Mouse (Mus musculus): ENCODE measurements around the gene Itprip. TPM values are rescaled to one million over a fixed set of nuclear protein-coding genes. Genes with fewer than 3 reads are reported as not detected.
A peak's percentile ranks its signal among the peaks of the same experiment; 100 is the strongest.

Gene Itprip
- total RNA-seq, 2 experiments from 2014 or later, result 1.1 to 1.6 TPM

DNA sequence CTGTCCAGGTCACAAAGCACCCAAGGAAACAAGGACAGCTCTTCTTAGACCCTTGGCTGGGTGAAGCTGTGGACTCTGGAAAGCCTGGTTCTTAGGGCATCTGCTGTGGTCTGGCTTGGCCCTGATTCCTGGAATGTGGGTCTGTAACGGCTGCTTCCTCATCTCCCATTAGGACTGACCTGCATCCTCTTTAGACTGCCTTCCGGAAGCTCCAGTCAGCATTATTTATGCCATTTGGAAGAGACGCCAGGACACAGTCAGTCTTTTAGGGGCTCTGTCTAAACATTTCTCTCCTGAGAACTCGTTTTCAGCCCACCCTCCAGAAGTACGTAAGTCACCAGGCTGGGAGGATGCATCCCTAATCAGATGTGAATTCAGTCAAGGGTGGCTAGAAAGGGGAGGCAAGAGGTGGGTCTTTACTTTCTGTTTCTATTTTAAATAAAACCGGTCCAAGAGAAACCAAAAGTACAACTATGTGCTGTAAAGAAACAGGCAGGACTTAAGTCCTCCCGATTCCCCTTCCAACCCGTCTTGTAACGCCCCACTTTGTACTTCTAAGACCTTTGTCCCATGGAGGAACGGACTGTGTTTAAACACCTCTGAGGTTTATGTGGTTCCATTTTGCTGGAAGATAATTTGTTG lies 28.5 kb downstream of the Itprip start:
- intact Hi-C loops (cut with DNase I; ENCODE audit: low total_unique reads), result no loop called here
- no peak for DNase-seq

DNA sequence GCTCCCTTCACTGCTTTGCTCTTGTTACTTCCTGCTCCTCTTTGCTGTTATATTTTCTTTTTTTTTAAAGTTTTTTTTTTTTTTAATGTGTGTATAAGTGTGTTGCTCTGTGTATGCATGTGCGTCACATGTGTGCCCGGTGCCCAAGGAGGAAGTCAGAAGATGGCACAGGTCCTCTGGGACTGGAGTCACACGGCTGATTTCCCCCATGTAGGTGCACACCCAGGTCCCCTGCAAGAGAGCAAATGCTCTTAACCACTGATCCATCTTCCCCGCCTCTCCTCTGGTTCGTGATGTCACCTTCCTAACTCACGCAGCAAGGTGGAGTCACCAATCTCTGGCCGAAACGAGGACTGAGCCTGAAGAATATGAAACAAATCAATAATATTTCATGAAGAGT lies 31.1 kb downstream of the Itprip start:
- intact Hi-C loops (cut with DNase I; ENCODE audit: low total_unique reads), result no loop called here
- DNase-seq, result no peak

DNA sequence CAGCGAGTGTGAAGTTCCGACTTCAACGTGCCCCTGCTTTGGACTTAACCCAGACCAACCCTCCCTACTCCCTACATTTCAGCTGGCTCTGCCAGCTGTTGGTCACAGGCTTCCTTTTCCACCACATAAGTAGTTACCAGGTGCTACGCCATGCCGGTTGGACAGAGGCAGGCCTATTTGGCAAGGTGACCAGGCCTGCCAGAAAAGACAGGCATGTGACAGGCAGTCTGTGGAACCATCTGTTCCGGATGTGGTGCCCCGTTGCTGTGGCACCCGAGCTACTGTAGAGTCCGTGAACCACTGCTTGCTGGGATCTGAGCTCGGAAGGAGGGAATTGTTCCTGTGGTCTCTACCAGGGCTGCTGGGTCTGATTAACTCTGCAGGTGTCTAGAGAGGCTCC lies 31.7 kb downstream of the Itprip start:
- peak; percentile 23 for DNase-seq
- intact Hi-C loops (cut with DNase I; ENCODE audit: low total_unique reads), result no loop called here

DNA sequence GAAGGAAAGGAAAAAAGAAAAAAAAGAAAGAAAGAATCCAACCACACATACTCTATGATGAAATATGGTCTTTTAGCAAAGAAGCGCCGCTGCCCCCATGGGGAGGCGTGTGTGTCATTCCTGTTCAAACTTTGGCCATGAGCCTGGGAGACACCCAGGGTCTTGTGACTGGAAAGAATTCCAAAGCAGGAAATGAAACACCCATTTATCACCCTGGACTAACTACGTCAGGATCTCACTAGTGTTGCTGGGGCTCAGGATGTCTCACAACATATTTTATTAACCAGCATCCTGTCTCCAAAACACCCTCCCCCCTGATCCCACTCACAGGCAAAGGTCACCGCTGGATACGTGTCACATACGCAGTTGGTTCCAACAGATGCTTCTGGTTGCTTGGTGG lies 32.5 kb downstream of the Itprip start:
- no peak for DNase-seq

DNA sequence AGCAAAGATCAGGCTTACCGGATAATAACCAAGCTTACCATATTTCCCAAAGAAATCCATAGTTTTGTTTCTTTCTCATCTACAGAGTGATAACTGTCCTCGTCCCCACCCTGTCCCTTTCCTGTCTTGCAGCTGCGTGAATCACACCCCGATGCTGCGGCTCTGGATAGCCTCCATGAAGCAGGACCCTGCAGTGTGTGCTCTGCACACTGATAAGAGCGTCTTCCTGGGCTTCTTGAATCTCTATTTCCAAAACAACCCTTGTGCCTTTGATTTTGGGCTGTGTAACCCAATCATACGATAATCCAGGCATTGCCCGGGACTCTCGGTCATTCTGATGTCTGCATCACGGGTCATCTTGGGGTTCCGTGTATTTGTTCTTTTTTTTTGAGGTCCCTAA lies 33.2 kb downstream of the Itprip start:
- no peak for DNase-seq
- intact Hi-C loops (cut with DNase I; ENCODE audit: low total_unique reads), result no loop called here

More for the DNA sequence above, 32.5 kb downstream of the Itprip start:
- intact Hi-C loops (cut with DNase I; ENCODE audit: low total_unique reads), result no loop called here

DNA sequence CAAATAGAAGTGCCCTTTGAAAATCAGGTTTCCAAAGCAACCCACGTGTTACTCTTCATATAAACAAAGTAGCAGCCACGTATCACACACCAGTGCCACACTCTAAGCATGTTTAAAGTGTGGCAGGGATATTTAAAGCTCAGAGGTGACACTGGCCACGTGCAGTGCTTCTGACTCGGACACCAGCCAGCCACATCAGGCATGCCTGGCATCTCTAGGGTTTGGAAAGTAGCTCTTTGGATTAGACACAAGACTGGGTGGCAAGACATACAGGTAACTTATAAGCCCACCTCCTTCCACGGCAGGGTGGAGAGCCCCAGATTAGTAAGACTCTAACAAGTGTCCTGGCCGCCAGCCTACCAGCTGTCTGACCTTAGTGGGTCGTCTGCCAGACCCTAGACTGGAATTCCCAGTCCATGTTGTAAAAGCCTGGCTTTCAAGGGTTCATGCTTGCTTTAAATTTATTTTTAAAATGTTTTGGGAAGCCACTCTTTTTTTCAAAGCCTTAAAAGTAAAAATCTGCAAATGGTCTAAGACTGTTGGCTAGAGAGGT lies 33.8 kb downstream of the Itprip start:
- intact Hi-C loops (cut with DNase I; ENCODE audit: low total_unique reads), result no loop called here
- no peak for DNase-seq

DNA sequence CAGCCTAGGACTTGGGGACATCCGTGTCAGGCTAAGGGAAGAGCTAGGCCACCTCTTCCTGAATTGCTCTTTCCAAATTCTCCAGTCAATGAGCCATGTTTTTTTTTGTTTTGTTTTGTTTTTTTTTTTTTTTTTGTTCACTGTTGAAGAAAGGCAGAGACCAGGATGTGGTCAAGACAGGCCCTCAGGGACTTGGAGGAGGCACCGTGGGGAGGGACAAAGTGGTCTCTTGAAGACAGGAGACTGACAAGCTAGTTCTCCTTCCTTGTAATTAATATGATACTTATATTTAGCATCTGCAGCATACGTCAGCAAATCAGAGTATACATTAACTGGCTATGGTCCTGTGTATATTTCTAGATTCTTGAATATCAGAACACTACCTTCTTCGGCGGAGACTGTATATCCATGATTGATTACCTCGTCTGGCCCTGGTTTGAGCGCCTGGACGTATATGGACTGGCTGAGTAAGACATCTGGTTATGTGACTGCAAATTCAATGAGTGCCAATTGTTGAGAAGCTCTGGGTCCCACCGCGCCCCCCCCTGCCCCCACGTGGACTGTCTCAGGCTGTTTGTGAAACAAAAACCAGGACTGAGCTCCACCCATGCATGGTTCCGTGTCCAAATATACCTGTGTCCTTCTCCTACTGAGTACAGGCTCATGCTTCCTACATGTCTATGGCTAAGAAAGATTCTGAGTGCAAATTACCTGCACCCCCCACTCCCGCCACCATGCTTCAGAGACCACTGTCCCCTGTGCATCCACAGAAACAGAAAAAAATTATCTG lies 34.6 kb downstream of the Itprip start:
- no peak for DNase-seq
- intact Hi-C loops (cut with DNase I; ENCODE audit: low total_unique reads), result no loop called here

DNA sequence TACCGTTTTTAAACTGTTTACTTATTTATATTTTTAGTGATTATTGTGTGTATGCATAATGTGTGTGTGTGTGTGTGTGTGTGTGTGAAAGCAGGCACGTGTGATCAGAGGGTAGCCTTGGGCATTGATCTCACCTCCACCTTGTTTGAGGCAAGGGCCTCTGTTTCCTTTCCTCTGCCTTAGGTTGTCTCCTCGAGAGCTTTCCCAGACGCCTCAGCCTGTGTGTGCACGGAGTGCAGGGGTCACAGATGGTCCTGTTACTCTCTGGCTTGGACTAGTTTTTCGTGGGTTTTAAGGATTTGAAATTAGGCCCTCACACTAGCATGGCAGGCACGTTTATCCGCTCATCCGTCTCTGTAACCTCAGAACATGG lies 36.2 kb downstream of the Itprip start:
- intact Hi-C loops (cut with DNase I; ENCODE audit: low total_unique reads), result loop anchor here (2.0 kb wide), 1 partner anchor 50 kb away; no protein-coding TSS in a partner anchor
- no peak for DNase-seq

DNA sequence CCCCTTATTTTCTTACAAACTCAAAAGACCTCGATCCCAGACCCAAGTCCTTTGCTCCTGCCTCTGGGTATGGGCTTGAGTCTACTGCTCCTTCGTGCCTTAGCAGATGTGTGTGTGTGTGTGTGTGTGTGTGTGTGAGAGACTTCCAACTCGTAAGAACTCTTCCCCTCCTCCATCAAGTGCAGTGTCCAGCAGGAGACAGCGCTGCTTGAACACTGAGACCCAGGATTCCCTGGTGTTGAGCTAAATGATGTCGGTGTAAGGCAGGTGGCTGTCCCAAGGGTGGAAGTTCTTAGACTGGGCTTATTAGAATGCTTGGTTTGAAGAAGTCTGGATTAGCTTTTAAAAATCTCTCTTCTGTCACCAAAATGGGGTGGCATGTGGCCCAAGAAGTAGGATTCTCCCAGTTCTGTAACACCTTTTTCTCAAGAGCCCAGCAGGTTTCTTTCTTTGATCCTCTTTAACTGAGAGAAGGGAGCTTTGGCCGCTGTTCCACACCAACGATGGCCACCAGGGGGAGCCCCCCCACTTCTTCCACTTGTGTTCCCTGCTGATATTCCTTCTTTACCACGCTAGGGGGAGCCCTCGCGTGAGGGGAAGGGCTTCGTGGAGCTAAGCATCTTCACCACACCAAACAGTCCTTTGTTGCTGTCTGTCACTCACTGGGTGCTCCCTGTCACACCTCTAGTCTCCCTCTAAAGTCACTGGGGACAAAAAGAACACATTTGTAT lies 36.8 kb downstream of the Itprip start:
- DNase-seq, result peak; percentile 78
- intact Hi-C loops (cut with DNase I; ENCODE audit: low total_unique reads), result loop anchor here (2.0 kb wide), 1 partner anchor 50 kb away; no protein-coding TSS in a partner anchor

DNA sequence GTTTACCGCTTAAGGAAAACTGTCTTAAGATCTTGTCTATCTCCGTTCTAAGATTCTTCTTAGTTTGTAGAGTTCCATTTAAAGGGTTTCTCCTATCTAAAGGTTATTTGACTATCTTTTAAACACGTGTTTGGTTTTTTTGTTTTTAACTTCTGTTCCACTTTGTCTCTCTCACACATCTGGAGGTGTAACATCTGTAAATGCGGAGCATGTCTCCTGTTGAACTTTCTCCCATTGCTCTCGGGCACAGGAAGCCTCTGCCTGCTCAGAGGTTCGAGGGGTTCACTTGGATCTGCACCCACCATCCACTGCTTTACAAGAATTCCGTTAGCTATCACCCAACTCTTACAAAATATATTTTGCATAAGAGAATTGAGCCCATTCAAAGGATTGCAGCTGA lies 37.6 kb downstream of the Itprip start:
- intact Hi-C loops (cut with DNase I; ENCODE audit: low total_unique reads), result no loop called here
- DNase-seq, result no peak

DNA sequence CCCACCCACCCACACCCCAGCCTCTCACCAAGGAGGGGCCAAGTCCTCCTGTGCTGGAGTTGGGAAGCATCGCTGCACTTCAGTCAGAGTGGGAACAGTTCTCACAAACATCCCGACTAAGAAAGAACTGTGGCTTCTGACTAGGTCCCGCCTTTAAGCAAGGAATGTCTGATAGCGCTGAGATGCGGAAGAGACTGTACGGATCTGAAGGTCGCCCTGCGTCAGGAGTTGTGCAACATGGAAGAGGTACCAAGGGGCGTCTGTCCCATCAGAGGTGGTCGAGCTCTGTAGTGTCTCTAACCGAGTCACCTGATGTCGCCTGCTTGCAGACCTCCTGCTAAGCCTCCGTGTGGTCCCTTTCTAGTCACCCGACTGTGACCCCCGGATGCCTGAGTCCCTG lies 42.8 kb downstream of the Itprip start:
- no peak for DNase-seq
- intact Hi-C loops (cut with DNase I; ENCODE audit: low total_unique reads), result no loop called here

DNA sequence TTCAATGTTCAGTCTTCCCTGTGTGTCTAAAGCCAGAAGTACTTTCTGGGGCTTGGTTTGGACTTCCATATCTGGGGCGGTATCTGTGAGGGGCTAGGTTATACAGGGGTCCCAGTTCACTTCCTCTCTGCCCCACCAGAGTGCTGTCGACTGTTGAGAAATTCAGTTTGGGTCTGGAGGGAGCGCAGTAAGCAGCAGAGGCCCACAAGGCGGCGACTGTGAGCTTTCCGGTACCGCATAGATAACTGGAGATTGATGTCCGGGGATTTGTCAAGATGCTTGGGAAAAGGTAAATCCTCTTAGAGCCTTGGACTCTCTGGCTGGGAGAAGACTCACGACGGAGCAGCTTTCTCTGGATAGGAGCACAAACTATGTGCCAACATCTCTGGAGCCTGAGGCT lies 47.6 kb downstream of the Itprip start:
- DNase-seq, result no peak
- intact Hi-C loops (cut with DNase I; ENCODE audit: low total_unique reads), result no loop called here

DNA sequence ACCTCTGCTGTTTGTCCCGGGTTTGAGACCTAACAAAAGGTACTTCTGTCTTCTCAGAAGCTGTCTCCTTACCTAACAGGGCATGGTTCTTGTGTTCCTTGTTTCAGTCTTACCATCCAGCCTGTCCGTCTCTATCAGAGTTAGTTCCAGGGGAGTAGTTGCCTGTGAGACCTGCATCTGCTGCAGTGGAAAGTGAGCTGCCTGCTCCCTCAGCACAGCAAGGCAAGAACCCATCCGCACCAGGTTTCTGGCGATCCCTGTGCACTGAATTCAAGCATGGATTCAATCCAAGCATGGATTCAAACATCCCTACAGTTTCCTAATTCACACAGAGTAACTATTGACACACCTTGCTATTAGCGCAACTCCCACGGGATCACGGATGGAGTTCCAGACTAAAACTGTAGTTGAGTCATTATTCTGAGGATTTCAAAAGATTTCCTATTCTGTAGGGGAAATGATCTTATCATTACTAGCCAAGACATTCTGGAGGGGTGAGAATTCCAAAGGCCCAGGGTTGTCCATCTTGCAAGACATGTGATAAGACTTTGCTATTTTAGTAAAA lies 48.9 kb downstream of the Itprip start:
- intact Hi-C loops (cut with DNase I; ENCODE audit: low total_unique reads), result no loop called here
- DNase-seq, result no peak

DNA sequence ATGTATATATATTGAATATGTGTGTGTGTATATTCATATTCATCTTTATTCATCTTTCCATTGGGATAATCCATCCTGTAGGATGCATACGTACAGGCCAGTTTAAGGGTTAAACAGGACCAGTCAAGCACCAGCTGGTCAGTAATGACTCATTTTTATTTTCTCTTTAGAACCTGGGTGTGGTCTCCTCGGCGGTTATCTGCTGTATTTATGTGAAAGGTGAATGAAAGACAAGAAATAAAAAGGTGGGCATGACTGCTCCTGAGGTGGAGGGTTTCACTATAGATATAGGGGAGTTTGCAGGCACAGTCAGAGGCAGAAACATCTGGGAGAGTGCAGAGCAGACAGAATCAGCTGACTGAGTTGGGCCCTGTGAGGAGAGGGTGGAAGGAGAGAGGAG lies 49.6 kb downstream of the Itprip start:
- intact Hi-C loops (cut with DNase I; ENCODE audit: low total_unique reads), result no loop called here
- no peak for DNase-seq

DNA sequence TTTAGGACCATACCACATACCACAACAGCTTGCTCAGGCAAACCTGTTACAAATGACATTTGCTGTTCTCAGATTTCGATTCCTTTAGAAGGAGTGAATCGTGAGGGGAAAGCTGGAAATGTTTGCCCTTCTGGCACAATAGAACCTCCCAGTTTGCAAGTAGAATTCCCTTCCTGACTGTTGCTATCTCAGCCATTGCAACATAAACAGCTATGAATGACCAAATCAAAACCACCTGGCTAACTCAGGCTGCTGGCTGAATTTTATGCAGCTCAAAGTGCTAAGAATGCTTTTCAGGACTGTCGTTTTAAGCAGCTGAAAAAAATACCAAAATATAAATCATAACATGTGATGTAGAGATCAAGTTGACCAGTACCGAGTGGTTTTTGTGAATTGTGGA lies 50.1 kb downstream of the Itprip start:
- intact Hi-C loops (cut with DNase I; ENCODE audit: low total_unique reads), result no loop called here
- DNase-seq, result no peak

DNA sequence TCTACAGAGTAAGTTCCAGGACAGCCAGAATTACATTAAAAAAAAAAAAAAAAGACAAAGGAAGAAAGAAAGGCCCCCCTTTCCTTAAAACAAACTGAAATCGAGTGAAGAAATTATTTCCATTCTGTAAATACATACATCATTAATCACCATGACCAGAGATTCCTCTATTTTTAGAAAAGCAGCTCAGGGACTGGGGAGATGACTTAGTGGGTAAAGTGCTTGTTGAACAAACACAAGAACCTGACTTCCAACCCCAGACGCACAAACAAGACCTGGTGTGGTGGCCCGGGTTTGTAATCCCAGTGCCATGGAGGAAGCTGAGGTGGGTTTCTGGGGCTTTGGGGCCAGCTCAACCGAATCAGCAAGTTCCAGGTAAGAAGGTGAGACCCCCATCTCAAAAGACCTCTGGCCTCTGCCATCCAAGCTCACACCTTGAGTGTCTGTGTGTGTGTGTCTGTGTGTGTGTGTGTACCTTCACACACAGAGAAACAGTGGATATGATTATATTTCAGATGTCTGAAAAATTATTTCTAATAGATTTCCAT lies 51.4 kb downstream of the Itprip start:
- DNase-seq, result no peak
- intact Hi-C loops (cut with DNase I; ENCODE audit: low total_unique reads), result no loop called here

DNA sequence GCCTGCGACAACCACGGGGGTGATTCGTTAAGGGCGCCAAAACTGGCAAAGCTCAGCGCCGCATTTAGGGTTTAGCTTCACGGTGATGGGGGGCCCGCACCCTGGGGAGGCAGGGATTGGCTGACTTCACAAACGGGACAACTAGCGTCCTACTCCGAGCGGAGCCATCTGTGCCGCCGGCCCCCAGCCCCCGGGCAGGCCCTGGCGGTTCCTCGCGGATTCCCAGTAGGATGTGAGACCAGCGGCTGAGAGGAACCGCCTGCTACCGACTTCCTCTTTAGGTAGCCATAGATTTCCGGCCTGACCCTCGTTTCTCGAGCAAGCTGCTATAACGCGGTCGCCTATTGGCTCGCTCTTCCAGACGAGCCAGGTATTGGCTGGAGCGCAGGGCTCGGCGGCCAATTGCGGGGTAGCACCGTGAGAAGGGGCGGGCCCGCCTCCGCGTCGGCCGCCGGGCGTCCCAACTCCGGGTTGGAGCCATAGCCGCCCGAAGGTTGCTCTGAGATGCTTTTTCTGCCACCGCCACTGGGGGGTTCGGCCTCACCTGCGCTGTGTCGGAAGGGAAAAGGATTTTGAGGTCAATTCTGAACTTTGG lies 53.6 kb downstream of the Itprip start, which contains the start of gene Gsto2:
Gene Gsto2, plus strand, starts transcription at position 182 of the 595 bp plus-strand sequence.
- DNase-seq, result peak; percentile 96
- intact Hi-C loops (cut with DNase I; ENCODE audit: low total_unique reads), result no loop called here

DNA sequence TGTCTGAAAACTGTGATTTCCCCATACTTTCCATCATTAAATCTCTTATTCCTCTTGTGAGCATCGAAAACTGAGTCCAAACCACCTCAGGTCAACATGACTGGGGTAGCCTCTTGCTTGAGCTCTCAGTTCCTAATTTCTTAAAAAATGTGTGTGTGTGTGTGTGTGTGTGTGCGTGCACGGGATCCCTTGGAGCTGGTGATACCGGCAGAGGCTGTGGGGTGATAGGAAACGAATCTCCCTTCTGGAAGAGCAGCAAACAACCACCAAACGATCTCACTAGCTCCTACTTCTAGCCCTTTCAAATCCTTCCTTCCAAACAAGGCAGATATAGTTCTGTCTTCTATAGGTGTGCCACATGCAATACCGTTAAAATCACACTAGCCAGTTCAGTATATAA lies 54.4 kb downstream of the Itprip start:
- intact Hi-C loops (cut with DNase I; ENCODE audit: low total_unique reads), result no loop called here
- no peak for DNase-seq

DNA sequence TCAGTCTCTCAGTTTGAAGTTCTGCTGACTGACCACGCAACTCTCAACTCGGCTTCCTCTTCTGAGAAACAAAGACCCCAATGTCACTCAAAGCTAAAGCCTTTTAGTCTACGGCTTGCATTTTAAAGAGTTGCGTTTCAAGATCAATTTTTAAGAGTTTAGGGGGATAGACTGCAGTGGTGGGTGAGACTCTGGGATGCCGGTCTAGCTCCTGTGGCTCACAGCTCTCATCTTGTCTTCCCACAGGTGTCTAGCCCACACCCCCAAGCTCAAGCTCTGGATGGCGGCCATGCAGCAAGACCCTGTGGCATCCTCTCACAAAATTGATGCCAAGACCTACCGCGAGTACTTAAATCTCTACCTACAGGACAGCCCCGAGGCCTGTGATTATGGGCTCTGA lies 55.0 kb downstream of the Itprip start:
- intact Hi-C loops (cut with DNase I; ENCODE audit: low total_unique reads), result no loop called here
- DNase-seq, result no peak
